Mouse (Mus musculus): Measurements from ENCODE around the gene Krt35.

Krt35 gene

DNA sequence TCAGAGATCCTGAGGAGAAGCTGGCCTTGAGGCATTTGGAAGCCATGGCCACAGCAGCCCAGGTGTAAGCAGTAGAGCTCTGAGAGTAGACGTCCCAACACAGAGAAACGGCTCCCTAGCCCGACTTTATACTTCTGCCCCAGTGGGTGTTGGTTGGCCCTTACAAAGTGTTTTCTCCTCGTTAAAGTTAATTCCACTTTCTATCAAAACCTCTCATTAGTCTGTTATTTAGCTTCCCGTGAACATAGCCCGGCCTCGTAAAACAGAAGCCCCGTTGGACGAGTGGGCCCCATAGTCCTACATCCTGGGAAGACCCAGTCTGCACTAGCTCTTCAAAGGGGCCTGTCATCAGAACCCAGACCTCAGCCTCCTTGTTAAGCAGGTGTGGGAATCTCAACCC lies at the start of gene Krt35:
Gene Krt35, minus strand, starts transcription at position 101 of the 400 bp plus-strand sequence.
- no peak for ATAC-seq (ENCODE audit: insufficient number of reproducible peaks, low FRiP score, low TSS enrichment)

DNA sequence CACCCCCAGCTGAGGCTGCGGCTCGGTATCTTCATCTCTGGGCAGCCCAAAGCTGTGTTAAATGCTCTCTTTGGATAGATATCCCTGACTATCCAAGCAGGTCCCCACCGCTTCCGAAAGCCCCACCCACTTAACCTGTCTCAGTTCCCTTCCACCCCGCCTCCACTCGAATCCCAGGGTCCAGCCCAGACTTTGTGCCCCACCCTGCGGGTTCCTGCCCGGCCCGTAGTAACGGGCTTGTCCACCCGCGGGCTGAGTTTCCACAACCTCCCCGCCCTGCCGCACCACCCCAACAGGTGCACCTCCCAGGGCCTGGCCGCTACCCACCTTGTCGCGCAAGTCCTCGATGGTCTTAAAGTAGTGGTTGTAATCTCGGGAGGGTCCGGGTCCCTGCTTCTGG lies 49.1 kb upstream of the Krt35 start:
- no peak for ATAC-seq (ENCODE audit: insufficient number of reproducible peaks, low FRiP score, low TSS enrichment)

DNA sequence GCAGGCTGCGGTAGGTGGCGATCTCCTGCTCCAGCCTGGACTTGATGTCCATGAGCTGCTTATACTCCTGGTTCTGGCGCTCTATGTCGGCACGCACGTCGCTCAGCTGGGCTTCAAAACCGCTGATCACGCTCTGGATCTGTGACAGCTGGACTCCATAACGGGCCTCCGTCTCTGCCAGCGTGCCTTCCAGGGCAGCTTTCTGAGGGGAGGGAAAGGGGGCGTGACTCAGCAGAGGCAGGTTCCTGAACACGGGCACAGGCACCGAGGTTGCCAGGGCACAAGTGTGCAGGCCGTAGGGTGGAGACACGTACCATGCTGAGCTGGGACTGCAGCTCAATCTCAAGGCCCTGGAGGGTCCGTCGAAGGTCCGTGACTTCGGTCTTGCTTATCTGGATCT lies 44.9 kb upstream of the Krt35 start:
- no peak for ATAC-seq (ENCODE audit: insufficient number of reproducible peaks, low FRiP score, low TSS enrichment)

DNA sequence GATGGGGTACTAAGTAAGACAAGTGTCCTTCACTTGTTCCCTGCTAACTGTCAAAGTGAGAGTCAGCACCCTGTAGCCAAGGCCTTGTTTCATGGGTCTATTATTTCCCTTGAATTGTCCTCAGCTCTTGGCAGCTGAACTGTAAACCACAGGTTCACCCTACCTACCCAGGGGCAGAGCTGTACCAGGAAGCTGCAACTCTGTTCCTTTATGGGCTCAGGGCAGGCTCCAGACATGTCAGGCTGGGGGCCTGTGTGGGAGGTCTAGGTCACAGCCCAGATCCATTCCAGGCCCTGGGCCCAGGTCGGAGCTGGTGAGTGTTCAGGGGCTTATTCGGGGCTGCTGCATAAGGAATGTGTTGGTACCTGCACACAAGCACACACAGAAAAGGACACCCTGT lies 43.4 kb upstream of the Krt35 start:
- no peak for ATAC-seq (ENCODE audit: insufficient number of reproducible peaks, low FRiP score, low TSS enrichment)

DNA sequence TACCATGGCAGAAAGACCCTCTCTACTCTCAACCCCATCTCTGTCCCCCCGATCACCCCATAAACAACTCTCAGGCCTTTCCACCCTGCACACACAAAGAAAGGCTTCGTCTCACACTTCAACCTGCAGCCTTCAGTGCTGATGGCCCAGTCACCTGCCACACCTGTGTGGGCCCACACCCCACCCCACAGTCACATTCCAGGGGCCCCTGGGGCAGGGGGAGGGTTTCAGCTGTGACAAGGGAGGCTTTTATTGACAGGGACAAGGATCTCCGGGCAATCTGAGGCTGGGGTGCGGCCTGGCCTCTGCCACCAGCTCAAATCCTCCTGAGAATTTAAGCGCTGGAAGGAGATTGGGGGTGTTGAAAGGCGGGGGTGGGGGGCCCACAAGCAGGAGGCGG lies 42.8 kb upstream of the Krt35 start:
- no peak for ATAC-seq (ENCODE audit: insufficient number of reproducible peaks, low FRiP score, low TSS enrichment)

DNA sequence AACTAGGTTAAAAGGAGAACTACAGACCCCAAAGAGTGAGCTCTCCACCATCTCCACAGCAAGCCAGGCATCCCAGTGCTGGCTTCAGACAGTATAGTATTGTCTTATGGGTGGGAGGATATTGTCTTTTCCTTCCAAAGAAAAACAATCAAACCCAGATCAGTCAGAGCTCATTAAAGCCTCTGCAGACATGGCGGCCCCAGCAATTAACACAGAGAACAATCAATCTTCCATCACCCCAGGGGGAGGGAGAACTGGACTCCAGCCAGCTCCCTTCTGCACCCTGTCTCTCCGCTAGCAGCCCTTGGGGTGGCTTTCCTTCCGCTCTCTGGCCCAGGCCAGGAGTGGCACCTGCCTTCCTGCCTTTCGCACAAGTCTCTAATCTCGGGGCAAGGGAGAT lies 41.7 kb upstream of the Krt35 start:
- ATAC-seq (ENCODE audit: insufficient number of reproducible peaks, low FRiP score, low TSS enrichment): no peak

DNA sequence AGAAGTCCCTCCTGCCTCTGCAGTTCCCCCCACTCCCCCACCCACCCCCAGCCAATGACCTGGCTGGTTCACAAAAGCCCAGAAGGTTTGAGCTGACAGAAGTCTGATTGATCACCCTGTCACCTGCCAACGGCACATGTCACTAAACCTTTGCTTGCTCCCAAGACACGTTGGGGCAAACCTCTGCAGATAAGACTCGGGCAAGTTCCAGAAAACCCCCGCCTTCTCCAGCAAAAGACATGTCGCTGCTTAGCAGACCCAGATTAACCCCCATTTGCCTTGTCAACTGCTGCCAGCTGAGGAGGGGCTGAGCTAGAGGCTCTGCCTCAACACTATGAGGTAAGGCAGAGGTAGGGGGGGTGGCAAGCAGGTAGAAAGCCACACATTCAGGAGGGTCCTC lies 40.5 kb upstream of the Krt35 start:
- ATAC-seq (ENCODE audit: insufficient number of reproducible peaks, low FRiP score, low TSS enrichment): no peak

DNA sequence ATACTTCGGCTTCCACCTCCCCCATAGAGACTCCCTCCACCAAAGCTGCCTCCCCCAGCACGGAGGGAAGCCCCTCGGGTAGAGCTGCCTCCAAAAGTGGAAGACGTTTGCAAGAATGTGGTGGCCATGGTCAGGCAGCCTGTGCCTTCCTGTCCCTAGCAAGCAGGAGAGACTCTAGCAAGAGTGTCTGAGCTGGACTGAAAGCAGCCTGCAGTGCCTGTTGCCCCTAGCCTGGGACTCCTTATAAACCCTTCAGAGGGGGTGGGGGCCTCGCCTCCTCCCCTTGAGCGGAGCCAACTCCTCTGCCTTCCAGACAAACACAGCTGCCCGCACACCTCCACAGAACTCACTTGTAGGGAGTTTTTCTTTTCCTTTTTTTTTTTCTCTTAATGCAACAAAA lies 39.7 kb upstream of the Krt35 start, which contains the start of gene Krt15:
Gene Krt15, minus strand, starts transcription at position 198 of the 400 bp plus-strand sequence.
- no peak for ATAC-seq (ENCODE audit: insufficient number of reproducible peaks, low FRiP score, low TSS enrichment)

DNA sequence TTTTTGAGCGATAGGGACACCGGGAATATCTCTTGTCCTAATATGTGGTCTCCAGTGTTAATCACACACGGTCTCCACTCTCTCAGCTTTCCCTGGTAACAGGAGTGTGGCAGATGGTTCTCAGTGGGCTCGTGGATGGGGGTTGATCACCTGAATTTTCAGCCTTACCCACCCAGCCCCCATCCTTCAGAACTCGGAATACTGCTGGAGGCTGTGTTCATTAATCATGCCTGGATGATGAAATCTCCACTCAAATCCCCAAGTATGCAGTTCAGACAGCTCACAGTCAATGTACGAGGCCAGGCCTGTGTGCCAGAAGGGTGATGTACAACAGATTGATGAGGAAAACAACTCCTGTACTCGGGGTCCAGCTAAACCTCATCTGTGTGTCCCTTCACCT lies 28.9 kb upstream of the Krt35 start:
- ATAC-seq (ENCODE audit: insufficient number of reproducible peaks, low FRiP score, low TSS enrichment): no peak

DNA sequence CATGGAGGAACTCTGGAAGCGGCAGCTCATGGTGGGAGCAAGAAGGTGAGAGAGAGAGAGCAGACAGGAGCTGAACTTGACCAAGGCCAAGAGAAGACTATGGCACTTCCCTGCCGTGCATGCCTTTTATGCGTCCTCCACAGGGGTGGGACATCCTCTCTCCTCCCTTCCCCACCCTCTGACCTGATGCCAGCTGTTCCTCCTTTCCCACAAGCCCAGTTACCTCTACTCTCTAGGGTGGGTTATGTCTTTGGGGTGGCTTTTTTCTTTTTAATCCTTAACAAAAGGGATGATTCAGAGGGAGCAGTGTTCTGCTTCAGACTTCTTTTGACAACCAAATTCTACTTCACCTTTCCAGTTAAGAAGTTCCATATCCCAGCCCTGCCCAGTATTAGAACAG lies 25.4 kb upstream of the Krt35 start, which contains the start of gene Krt13:
Gene Krt13, minus strand, starts transcription at position 101 of the 400 bp plus-strand sequence.
- no peak for ATAC-seq (ENCODE audit: insufficient number of reproducible peaks, low FRiP score, low TSS enrichment)

DNA sequence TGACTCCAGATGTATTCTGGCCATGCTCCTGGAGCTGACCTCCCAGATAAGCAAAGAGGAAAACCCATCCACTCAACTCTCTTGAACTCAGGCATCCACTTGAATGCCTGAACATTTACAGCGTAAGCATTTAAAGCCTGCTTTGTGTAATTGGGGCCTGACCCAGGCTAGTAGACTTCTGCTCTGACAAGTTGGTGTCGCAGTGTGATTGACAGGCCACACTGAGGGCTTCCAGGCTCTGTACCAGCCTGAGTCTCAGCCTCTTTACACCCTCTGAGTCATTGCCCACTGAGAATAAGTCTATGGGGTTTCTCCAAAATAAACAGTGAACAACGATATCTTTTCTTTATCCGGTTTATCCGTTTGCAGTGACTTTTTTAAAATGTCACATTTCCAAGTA lies 24.3 kb upstream of the Krt35 start:
- no peak for ATAC-seq (ENCODE audit: insufficient number of reproducible peaks, low FRiP score, low TSS enrichment)

DNA sequence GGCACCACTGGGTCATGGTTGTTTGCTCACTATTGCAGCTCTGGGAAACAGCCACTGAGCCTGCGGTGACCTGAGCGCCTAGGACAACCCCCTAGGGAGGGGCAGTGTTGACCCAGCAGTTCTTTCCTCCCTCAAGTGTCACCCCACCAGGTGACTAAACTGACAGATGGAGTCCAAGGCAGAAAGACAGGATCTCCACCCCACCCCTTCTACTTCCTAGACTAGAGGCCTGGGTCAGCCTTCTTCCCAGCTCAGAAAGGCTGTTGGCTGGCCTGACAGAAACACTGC lies 17.6 kb upstream of the Krt35 start:
- ATAC-seq (ENCODE audit: insufficient number of reproducible peaks, low FRiP score, low TSS enrichment): no peak

DNA sequence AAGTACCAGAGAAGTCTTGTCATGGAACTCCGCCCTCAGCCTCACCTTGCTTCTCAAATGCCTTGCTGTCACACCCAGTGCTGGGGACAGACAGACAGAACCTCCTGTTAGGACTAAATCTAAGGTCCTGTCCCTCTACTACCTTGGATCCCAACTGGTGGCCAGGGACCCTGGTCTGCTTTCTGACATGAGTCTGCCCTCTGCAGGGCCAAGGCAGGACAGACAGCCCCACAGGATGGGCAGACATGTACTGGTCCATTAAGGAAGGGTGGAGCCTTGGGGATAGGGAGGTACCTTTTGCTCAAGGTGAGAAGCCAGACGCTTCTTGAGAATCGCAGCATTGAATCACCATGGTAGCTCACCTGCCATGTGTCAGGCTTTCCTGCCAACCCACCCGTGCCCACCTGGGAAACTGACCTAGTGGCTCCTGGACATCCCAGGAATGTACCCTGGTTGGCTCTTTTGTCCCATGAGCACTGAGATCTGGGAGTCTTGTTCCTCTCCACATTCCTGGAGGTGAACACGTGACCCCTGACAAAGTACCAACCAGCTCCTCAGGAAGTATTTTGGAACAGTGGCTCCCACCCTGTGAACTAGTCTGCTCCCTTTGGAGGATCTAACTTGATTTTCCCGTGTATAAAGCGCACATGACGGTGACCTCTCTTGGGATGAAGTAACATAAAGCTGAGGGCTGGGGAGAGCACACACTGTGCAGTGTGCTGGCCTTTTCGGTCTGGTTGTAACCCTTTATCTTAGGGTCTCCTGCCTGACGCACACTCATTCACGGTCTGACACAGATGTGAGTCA lies 17.1 kb upstream of the Krt35 start:
- ATAC-seq (ENCODE audit: insufficient number of reproducible peaks, low FRiP score, low TSS enrichment): no peak

DNA sequence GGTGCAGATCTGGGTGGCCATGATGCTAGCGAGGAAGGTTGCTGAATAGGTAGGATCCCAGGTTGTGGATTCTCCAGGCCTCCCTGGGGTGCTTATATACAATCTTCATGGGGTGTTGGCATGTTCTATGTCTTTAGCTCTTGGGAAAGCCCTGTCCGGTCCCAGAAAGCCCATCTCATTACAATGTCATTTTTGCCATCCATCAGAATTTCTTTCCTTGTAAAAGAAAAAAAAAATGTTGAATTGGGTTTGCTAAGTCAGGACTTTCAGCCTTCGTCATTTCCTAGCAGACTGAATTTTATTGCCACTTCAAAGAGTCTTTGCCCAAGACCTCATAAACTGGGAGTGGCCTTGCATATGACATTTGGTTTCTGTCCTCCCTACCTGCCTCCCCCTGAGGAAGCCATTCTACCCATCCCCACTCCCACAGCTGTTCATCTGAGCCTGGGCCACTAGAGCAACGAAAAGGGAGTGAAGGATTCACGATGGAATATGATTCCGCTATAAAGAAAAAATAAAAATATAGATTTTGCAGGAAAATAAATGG lies 9.6 kb upstream of the Krt35 start, which contains the start of gene Krt36:
Gene Krt36, minus strand, starts transcription at position 51 of the 547 bp plus-strand sequence.
- ATAC-seq (ENCODE audit: insufficient number of reproducible peaks, low FRiP score, low TSS enrichment): no peak

DNA sequence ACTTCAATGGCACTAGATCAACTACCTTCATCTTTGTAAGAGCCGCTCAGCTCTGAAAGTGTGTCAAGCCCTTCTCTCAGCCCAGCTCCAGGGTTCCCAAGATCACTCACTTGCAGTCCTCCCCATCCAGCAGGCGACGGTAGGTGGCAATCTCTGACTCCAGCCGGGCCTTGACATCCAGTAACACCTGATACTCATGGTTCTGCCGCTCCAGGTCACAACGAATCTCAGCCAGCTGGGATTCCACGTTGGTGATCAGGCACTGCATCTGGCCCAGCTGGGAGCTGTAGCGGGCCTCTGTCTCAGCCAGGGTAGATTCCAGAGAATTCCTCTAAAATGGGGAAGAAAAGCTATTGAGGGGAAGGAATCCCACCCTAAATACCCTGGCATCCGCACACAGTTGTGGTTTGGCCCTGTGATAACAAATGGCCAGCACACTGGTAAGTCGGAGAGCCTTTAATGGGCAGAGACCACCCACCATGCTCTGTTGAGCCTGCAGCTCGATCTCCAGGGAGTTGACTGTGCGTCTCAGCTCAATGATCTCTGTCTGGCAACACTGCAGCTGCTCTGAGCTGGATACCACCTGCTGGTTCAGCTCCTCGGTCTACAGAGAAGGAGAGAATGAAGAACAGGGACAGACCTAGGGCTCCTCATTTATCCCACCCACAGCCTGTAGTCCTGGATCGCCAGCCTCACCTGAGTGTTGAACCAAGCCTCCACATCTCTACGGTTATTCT lies 6.8 kb upstream of the Krt35 start:
- no peak for ATAC-seq (ENCODE audit: insufficient number of reproducible peaks, low FRiP score, low TSS enrichment)

DNA sequence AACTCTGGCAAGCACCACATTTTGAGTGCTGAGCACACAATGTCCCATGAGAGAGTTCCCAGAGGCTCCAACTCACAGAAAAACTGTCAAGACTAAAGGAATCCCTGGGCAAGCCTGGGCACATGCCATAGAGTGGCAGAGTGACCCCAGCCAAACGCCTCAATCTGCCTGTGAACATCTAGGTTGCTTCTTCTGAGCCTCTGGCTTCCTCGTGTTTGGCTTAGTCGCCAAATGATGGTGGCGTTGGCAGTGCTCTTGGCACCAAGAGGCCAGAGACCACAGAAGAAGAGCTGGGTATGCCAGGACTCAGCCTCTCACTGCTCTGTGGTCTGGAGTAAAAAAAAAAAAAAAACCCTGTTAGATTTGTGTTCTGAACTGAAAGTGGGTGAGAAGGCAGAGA lies 4.3 kb upstream of the Krt35 start:
- ATAC-seq (ENCODE audit: insufficient number of reproducible peaks, low FRiP score, low TSS enrichment): no peak

DNA sequence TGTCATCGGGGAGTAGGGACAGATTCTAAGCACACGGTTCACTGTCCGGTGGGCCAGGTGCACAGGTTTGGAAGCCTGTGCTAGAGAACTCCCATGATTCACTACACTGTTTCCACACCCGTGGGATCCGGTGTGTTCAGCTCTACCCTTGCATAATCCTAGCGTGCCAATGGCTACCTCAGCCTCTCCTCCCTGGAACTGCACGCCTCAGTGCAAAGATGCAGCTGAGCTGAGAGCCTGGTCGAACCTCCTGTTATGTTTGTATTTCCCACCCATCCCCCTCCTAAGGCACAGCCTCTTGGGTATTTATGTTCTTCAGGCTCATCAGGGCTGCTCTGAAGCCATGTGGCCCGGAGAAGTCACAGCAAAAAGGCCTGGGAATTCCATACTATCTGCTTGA lies 1.8 kb upstream of the Krt35 start:
- no peak for ATAC-seq (ENCODE audit: insufficient number of reproducible peaks, low FRiP score, low TSS enrichment)

DNA sequence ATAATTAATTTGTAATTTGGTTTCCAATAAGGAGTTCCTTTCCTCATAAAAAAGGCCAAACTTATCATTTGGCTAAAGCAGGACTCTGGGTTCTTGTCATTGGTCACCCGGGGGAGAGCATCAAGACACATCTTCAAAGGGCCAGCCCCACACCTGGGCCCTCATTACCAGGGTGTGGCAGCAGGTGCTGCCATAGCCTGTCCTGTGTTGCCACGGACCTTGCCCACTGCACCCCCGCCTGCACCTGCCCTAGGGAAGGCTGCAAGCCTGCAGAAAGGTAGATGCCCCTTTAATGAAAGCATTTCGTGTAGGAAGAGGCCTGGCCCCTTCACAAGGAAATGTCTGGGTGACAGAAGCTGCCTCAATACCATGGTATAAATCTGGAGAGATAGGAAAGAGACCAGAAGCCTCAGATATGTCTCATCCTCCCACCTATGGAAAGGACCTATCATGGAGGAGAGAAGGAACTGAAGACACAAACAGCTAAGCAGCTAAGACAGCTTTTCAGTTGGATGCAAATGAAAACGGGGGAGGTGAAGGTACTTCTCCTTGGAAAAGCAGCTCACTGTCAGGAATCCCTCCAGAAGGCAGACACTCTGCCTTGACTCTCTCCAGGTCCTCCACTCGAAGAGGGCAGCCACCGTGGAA lies 7.5 kb downstream of the Krt35 start:
- no peak for ATAC-seq (ENCODE audit: insufficient number of reproducible peaks, low FRiP score, low TSS enrichment)

DNA sequence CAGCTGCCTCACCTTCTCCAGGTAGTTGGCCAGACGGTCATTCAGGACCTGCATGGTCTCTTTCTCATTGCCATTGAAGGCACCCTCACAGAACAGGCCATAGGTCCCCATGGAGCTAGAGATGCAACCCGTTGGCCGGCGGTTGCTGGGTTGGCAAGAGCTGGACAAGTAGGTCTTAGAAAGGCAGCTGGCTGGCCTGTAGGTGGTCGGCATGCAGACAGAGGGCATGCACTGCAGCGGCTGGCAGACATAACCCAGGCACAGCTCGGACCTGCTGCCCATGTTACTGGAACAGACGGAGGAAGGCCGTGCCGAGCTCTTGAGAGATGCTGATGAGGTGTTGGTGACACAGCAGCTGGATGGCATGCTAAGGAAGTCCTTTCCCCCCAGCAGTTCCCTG lies 8.2 kb downstream of the Krt35 start, which contains the start of gene Krt32:
Gene Krt32, minus strand, starts transcription at position 366 of the 400 bp plus-strand sequence.
- ATAC-seq (ENCODE audit: insufficient number of reproducible peaks, low FRiP score, low TSS enrichment): no peak

DNA sequence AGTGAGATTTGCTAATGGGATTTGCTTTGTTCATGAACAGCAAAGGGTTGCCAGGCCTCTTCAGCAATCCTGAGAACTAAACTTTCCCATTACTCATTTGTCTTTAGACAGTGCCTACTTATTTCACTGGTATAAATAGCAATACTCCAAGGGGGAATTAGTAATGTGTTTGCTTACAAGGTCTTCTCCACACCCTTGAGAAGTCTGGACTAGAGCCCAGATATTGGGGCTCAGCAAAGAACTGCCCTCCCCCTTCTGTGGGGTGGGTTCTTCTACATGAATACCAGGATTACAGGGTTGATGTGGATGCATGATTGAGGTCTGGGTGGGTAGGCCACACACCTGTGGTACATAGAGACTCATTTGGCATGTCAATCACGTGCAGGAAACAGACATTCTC lies 22.2 kb downstream of the Krt35 start:
- ATAC-seq (ENCODE audit: insufficient number of reproducible peaks, low FRiP score, low TSS enrichment): no peak
